Mouse (Mus musculus) heart, postnatal 25 days (tissue): ENCODE measurements around the gene Cdh18. TPM values are rescaled to one million over a fixed set of nuclear protein-coding genes. Genes with fewer than 3 reads are reported as not detected.
"Not testable (repeated sequence)": the region's sequence is repeated elsewhere in the genome, so short reads cannot be mapped to it uniquely, and the experiment has no call there.

Experiments used
- DNase-seq: peaks from one replicate; pipeline ENCODE4 v3.0.0; 2022; ENCODE audit warnings: low spot score
- intact Hi-C: fragments of 180-260 bp; cut with DNase I; formaldehyde crosslinking; loops from one replicate; pipeline ENCODE4 v1.15.1; 2025
- total RNA-seq, 2 experiments: library from RNA; stranded (reverse); gene quantifications; 2 replicates each; pipeline ENCODE4 v1.2.3; 2021

Gene Cdh18
- total RNA-seq, 2 experiments from 2014 or later, result not detected

DNA sequence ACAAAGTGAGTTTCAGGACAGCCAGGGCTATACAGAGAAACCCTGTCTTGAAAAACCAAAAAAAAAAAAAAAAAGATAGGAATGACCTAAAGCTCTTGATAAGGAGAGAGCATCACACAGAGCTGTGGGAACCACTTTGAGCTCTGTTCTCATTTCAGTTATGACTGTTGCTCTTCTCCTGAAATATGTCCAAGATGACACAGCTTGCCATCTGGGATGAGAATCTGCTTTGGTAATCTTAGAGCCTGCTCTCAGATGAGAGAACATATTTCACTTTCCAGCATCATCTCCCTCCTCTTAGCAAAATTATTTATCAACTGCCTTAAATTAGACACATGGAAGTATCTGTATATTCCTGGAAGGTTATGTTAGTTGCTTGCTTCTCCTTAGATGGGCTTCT is 365.6 kb downstream of the Cdh18 start:
- DNase-seq, result no peak
- intact Hi-C loops, result no loop called here

DNA sequence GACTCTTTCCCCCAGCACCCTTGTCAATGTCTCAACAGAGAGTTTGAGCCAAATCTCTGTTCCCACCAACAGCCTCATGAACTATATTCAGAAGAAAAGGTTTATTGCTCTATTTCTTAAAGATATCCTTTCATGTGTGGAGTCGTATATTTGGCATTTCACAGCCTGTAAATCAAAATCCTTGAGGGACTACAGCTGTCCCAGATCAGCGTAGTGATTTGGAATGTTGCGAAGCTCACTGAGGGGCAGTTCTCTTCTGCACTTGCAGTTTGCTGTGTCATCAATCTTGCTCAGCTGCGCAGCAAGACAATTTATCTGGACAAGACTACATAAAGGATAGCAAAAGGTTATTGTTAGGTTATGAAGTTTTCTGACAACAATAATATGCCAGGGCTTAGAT is 385.5 kb downstream of the Cdh18 start:
- no peak for DNase-seq
- intact Hi-C loops, result no loop called here

DNA sequence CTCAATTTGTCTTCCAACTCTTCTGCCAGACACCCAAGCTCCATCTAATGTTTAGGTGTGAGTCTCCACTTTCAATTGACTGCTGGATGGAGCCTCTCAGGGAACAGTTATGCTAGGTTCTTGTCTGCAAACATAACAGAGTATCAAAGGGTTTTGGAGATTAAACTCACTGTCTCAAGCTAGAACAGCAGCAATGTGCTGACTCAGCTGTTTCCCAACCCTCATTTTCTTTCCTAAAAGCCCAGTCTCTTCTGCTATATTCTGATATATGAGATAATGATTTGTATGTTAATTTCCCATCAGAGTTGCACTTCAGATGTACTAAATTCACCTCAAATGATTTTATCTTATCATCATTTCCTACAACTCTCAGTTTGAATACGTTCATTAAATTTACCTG is 398.4 kb downstream of the Cdh18 start:
- intact Hi-C loops, result no loop called here
- DNase-seq, result no peak

DNA sequence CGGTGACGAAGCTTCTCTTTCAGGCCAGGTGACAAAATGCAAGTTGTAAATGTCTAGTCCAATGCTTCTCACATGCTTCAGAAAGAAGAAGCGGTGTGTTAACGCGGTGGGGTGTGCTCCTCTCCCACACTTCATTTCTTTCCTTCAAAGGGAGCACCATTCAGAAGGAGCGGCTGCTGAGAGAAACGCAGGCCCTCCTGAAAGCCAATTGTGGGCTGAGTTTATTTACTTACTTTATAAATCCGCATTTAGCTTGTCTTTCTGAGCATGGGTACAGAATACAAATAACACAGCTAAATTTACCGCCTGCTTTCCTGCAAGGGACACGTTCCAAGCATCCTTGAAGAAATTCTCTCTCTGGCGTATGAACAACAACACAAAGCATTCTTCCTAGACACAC is 420.6 kb downstream of the Cdh18 start:
- intact Hi-C loops, result no loop called here

DNA sequence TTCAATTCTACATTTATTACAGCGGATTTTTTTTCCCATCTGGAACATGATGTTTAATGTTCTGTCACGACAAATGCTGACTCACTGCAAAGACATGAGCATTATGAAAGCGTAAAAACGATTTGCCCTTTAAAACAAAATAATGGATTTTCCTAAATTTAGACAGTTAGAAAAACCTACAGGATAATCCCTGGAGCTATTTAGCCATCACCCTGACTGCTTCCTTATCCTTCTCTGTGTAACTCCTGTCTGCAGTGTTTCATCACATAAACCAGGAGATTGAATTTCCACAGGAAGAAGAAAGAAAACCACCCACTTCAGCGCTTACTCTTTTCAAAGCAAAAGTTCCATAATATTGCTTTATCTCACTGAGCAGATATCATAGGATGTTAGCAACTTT is 431.3 kb downstream of the Cdh18 start:
- DNase-seq, result no peak
- intact Hi-C loops, result no loop called here

More for the DNA sequence above, 420.6 kb downstream of the Cdh18 start:
- no peak for DNase-seq

DNA sequence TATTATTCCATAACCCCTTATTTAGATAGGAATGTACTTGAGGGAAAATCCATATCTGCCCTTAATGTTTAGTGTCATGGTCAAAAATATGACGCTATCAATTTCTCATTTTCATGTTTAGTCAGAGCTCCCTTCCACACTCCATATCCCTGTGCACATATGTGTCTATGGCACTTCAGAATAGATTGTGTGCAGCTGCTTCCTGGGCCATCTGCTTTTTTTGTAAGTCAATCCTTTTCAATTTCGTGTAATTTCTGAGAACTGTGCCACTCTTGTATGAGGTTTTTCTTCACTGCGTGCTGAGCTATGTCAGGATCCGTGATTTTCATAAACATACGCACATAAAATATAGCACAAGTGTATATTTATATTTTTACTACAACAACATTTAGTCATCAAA is 435.8 kb downstream of the Cdh18 start:
- intact Hi-C loops, result no loop called here
- DNase-seq, result no peak

DNA sequence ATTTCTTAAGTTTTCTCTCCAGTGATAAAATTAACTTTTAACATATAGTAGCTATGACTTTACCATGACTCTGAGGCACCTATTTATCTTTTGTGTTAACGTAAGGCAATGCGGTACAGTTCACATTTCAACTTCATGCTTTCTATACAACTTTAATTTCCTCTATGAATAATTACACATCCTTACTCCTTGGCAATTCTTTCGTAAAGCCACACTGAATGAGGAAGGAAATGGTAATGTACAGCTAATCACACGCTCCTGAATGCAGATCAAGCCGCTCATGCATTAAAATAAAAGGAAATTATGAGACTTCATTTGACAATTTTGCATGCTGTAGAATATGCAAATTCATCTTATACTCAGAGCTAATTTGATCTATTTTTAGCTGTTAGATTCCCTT is 467.9 kb downstream of the Cdh18 start:
- DNase-seq, result no peak
- intact Hi-C loops, result no loop called here

DNA sequence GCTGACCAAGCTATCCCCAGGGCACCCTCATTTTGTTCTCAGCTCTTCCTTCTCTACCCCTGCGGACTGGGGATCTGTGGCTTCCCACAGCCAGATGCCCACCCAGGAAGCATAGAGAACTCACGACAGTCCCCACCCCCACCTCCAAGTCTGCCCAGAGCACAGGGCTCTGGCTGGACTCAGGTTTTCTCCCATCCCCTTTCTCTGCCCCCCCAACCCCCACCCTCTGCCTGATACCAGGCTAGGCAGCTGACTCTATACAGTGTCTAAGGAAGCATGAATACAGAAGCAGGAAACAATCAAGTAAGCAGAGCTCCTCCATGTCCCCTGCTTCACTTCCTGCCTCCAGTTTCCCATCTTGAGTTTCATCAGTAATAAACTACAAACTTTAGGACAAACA is 472.3 kb downstream of the Cdh18 start:
- intact Hi-C loops, result no loop called here
- DNase-seq, result no peak

DNA sequence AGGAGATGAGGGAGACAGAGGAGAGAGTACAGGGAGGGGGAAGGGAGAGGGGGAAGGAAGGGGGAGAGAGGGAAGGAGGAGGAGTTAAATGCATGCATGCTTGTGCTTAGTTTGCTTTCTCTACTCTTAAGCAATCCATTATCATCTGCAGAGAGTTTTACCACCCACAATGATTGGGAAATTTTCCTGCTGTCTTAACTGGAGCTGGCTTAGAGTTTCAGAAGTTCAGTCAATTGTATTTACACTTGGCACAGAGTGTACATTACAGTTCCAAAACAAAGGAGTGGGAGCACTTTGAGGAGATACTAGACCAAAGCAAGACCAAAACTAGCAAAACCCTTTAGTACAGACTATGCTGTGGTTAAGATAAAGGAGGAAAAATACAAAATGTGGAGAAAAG is 473.8 kb downstream of the Cdh18 start:
- no peak for DNase-seq
- intact Hi-C loops, result no loop called here

DNA sequence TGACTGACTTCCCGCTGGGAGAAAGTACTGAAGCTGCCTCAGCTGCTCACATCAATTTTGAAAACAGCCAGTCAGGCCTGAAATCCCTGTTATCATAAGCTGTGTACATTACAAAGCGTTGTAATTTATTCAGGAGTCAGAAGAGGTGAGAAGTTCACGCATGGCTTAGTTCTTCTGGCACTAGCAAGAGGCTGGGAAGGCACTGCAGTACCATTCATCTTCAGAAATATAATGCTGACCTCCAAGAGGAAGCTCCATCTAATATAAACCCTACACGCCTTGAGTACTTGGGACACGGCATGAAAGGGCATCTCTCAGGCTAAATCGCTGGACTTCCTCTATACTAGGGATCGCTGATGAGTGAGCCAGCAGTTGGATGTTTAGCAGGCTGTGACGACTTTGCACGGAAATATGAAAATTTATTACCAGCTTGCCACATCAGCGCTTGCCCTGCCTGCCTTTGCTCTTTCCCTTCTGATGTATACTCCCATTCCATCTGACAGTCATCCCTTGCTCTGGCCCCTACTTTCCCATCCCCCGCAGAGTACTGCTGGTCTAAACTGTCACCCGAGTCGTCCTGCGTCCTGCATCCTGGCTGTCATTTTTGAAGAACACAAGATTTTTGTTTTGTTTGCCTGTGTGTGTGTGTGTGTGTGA is 486.9 kb downstream of the Cdh18 start:
- intact Hi-C loops, result no loop called here
- DNase-seq, result no peak

DNA sequence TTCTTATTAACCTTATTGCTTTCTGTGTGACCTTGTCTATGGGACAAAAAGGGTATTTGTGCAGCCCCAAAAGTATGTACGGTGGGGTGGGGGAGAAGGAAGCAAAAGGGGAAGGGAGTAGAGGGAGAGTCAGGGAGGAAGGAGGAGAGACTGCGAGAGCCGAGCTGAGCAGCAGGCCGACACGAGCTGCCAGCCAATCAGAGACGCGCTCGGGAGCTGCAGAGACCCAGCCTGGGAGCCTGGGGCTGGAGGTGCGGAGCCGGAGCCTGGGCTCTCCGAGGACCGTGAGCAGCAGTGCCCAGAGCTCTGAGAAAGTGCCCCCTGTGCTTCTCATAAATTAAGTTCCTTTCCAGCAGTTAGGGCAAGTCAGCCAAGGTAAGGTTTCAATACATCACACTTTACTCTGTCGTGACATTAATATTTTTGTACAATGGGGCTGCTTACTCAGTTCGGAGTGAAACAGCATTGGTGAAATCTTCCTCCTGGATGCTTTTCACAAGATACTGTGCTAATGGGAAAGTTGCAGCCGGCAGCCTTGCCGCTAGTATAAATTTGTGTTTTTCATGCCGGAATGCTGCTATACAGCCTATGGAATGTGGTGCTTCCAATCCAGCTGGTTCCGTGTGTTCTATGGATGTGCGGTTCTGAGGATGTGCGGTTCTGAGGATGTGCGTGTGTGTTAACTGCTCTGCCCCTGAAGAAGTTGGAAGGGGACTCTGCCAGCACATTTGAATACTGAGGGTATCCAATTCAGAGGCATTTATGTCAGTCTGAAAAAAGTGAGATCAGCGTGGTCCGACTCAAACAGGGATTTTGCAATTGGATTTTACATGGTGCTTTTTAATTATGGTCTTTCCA is 487.6 kb downstream of the Cdh18 start:
- intact Hi-C loops, result no loop called here
- DNase-seq, result peak; percentile 28

DNA sequence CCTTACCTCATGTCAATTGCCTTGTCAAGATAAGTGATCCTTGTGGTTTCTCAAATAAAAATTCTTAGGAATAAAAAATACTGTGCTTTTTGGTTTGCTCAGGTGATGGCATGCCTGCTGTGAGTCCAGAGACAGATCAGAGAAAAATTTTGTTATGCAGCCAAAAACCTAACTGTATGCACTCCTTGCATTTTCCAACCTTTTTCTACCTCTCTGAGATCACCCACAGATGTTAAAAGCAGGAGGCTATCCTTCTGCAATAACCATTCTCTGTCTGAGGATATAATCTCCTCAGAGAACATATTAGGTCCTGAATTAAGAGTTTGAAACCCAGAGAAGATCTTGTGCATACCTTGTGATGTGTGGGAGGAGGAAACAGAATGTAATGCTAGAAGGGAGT is 488.7 kb downstream of the Cdh18 start:
- intact Hi-C loops, result no loop called here
- no peak for DNase-seq

DNA sequence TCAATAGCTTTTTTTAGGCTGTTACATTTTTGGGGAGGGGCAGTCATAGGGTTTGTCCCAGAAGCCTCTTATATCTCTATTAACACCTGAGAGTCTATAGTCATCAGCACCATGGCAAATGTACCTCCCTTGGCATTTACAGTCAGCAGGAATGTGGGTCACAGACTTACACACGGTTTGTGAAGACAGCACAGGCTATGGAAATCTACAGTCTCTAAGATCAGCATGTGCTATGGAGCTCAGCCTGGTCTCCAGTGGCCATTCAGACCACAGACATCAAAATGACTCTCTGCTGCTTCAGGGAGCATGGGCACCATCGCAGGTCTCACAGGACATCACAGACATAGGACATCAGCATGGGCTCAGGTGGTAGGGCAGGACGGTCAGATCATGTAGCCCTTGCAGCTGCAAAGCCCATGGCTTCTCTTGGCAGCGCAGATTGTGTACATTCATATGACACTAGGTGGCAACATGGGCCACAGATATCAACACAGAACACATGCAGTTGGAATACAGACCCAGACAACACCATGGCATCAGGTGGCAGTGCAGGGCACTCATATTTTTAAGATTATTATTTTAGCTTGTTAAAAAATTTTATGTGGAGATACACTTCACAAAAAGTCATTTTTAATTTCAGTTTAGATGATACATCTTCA is 497.4 kb downstream of the Cdh18 start:
- intact Hi-C loops, result no loop called here
- no peak for DNase-seq

DNA sequence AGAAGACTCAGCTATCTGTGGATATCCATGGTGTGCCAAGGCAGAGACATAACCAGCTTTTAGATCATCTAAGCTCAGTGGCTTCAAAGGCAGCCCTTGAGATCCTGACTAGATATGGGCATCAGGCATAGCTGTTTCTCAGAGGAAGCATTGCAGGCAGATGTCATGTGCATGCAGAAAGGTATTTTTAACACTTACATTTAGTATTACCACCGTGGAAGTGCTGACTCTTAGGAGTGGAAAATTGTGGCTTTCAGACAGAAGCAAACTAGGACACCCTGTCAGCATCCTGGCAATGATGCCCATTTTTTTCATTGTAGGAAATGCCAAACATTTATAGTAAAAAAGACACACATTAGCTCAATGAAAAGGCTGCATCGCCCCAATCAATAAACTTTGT is 503.2 kb downstream of the Cdh18 start:
- no peak for DNase-seq
- intact Hi-C loops, result no loop called here

DNA sequence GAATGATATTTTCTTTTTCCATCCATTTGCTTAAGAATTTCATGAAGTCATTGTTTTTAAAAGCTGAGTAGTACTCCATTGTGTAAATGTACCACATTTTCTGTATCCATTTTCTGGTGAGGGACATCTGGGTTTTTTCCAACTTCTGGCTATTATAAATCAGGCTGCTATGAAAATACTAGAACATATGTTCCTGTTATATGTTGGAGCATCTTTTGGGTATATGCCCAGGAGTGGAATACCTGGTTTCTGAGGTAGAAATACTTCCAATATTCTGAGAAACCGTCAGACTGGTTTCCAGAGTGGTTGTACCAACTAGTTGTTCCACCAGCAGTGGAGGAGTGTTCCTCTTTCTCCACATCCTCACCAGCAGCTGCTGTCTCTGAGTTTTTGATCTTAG is 536.5 kb downstream of the Cdh18 start:
- intact Hi-C loops, result not testable (repeated sequence)

DNA sequence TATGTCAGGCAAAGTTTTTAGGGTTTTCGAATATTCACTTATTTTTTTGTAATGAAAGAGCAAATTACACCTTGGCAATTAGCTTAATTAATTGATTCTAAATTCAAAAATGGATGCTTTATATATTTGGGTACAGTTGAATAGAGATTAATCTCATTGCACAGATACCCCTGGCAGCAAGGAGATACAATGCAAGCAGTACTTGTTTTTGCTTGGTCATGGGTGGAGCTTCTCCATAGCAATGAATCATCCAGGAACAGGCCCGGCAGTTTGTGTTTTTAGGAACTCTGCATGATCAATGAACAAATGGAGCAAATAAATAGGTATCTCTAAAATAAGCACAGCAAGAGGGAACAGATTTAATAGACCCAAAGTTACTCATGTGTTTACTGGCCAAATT is 538.7 kb downstream of the Cdh18 start:
- intact Hi-C loops, result no loop called here
- DNase-seq, result no peak

More for the DNA sequence above, 536.5 kb downstream of the Cdh18 start:
- not testable (repeated sequence) for DNase-seq

DNA sequence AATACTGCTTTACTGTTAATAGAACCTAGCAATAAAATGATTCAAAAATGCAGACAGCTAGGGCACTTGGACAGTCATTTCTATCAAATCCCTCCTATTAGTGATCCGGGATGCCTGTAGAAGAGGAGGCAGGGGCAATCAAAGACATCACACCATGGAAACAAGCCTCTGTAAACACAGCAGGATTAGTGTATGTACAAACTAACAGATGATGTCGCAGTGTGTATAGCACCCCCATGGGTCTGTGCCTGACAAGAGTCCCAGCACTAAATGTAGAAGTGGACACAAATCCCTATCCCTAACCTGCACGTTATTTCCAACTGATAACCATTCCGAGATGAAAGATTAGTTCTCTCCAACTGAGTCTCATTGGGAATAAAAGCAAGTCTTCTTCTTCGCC is 547.8 kb downstream of the Cdh18 start:
- DNase-seq, result no peak
- intact Hi-C loops, result no loop called here

DNA sequence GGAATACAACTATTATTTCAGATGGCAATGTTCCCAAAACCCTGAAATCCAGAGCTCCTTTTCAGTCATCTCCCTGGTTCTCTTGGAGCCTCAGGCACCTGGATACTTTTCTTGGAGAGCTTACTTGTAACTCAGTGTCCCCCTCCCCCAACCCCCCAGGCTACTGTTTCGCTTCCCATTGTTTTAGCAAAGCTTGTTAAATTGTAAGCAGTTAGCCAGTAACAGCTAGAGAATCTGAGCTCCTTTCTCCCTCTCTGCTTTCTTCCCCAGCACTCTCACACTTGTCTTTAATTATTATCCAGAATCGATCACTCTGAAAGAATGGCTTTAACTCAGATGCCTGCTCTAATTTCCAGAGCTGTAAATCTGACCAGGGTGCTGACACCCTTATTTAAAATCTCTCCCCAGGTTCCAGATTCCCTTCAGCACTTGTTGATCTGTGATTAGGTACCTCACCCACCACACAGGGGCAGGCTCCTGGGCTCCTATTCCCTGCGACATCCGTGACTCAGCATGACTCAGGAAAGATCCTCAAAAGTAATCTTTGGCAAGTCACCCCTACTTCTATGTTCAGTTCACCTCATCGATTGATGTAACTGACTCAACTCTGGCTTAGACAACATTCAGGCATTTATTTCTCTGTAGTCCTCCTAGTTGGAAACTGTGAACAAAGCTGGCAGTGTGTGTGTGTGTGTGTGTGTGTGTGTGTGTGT is 556.0 kb downstream of the Cdh18 start:
- intact Hi-C loops, result no loop called here
- DNase-seq, result no peak

DNA sequence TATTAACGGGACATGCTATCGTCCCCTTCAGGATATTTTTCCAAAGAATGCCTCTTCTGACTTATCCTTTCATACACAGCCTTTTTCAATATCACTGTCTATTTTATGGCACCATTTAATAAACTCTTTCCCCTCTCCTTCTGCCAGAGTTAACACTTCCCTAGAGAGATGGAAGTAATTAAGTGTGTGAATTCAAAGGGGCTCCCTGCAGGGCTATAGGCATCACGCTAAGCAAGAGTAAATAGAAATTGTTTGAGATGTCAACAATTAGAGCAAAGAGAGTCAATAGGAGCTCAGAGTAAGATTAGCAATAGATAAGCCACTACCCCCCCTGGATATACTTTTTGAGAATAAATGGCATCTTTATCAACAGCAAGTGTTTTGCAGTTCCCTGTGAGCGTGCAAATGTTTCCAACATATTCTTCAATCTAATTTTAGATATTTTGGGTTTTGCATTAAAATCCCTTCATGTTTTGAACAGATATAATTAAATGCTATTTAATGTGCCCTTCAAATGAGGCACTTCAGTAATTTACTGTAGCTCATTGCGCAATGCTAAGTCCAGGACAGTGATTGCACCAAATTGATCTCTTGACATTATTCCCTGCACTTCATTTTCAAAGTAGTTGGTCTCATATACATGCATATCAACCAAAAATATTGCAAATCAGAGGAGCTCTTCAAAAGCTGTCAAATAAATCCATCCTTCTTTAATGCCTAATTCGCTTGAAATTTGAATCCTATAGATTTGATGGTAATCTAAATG is 586.3 kb downstream of the Cdh18 start:
- intact Hi-C loops, result no loop called here
- no peak for DNase-seq

DNA sequence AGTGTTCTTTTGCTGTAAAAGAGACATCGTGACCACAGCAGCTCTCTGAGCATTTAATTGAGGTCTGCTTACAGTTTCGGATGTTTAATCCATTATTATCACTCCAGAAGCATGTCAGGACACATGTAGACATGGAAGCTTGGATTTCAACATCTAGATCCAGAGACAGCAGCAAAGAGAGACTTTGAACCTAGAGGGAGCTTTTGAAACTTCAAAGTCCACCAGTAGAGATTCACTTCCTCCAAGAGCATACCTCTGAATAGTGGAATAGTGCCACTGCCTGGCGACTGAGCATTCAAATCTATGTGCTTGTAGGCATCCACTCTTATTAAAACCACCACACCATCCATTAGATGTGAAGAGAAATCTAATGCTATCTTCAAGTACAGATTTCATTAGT is 588.1 kb downstream of the Cdh18 start:
- intact Hi-C loops, result no loop called here
- DNase-seq, result no peak
